Mouse (Mus musculus) midbrain, embryonic 10.5 days (tissue): Measurements from ENCODE around the gene Adamtsl1. TPM values are rescaled to one million over a fixed set of nuclear protein-coding genes. Genes with fewer than 3 reads are reported as not detected.

ENCODE experiments used
- DNase-seq: peaks from one replicate; pipeline ENCODE4 v3.0.0-alpha.2; 2017; ENCODE audit warnings: low spot score
- H3K27ac ChIP-seq: fragments of 300-500 bp; sonication (generic); replicated peaks from 2 replicates; pipeline ENCODE4 v1.5.1; 2016; ENCODE audit warnings: mild to moderate bottlenecking
- H3K27me3 ChIP-seq: fragments of 300-500 bp; sonication (generic); 2 replicates; pipeline ENCODE4 v1.6.1; 2016; ENCODE audit warnings: low read depth, mild to moderate bottlenecking; ENCODE audit not compliant: poor library complexity, severe bottlenecking
- H3K36me3 ChIP-seq: fragments of 300-500 bp; sonication (generic); 2 replicates; pipeline ENCODE4 v1.6.1; 2016; ENCODE audit warnings: mild to moderate bottlenecking, moderate library complexity
- H3K4me1 ChIP-seq: fragments of 300-500 bp; sonication (generic); 2 replicates; pipeline ENCODE4 v1.6.1; 2016
- H3K4me3 ChIP-seq: fragments of 300-500 bp; sonication (generic); 2 replicates; pipeline ENCODE4 v1.5.1; 2016; ENCODE audit warnings: mild to moderate bottlenecking, moderate library complexity
- H3K9me3 ChIP-seq: fragments of 300-500 bp; sonication (generic); replicated peaks from 2 replicates; pipeline ENCODE4 v1.6.1; 2016; ENCODE audit warnings: mild to moderate bottlenecking
- WGBS: fragments of 180-500 bp; shearing (Covaris S2); methylation state at CpG from one replicate; pipeline ENCODE4 v1.1.7; 2016; 5-methylcytosine and 5-hydroxymethylcytosine counted together
- polyA plus RNA-seq: library from polyadenylated mRNA; unstranded; fragments of >200 nt; fragmentation: Nextera tagmentation; extraction: Ambion mirVana; gene quantifications from 2 replicates; pipeline ENCODE4 v1.2.1, GENCODE M21; 2016

Gene Adamtsl1
- polyA plus RNA-seq, 1 experiment from 2014 or later: 4.4 TPM

- WGBS: 90% methylated on average over 1 of the region's 1 CpGs
- Histone ChIP-seq H3K36me3 (no peaks in the 10 kb centered on the region), H3K27ac (no peak overlapping the region), H3K4me1 (peaks cover 11% of the 10 kb centered on the region; the same call in 1 of the 2 replicates), H3K27me3 (no peaks in the 10 kb centered on the region), H3K9me3 (no peaks in the 10 kb centered on the region), H3K4me3 (no peak overlapping the region)
- no peak for DNase-seq
Measured at GRCm38 (mm10) chr4:86329481-86329880, 815.5 kb downstream of the Adamtsl1 start.

GRCm38 (mm10) chr4:86335861-86336415 lies 822.0 kb downstream of the Adamtsl1 start:
- Histone ChIP-seq H3K27ac (no peak overlapping the region), H3K36me3 (no peaks in the 10 kb centered on the region), H3K27me3 (no peaks in the 10 kb centered on the region), H3K4me3 (no peak overlapping the region), H3K4me1 (peaks cover 5% of the 10 kb centered on the region; the same call in 1 of the 2 replicates), H3K9me3 (no peaks in the 10 kb centered on the region)
- DNase-seq: no peak
- 63% methylated on average over 10 of the region's 10 CpGs for WGBS

- WGBS: 85% methylated on average over 6 of the region's 6 CpGs
- H3K27me3 ChIP-seq: no peaks in the 10 kb centered on the region
- H3K4me1 ChIP-seq: peaks cover 5% of the 10 kb centered on the region; the same call in 1 of the 2 replicates
- no peak overlapping the region for H3K27ac ChIP-seq
- no peaks in the 10 kb centered on the region for H3K36me3 ChIP-seq
- H3K4me3 ChIP-seq: no peak overlapping the region
- DNase-seq: no peak
- no peaks in the 10 kb centered on the region for H3K9me3 ChIP-seq
Measured at GRCm38 (mm10) chr4:86337216-86337765, 823.3 kb downstream of the Adamtsl1 start.

- H3K4me3 ChIP-seq: no peak overlapping the region
- H3K9me3 ChIP-seq: no peaks in the 10 kb centered on the region
- no peaks in the 10 kb centered on the region for H3K36me3 ChIP-seq
- H3K4me1 ChIP-seq: no peaks in the 10 kb centered on the region
- 90% methylated on average over 4 of the region's 4 CpGs for WGBS
- DNase-seq: no peak
- no peaks in the 10 kb centered on the region for H3K27me3 ChIP-seq
- no peak overlapping the region for H3K27ac ChIP-seq
Measured at GRCm38 (mm10) chr4:86349341-86349740, 835.4 kb downstream of the Adamtsl1 start.

GRCm38 (mm10) chr4:86352121-86352520 lies 838.1 kb downstream of the Adamtsl1 start:
- Histone ChIP-seq H3K4me3 (no peak overlapping the region), H3K9me3 (no peaks in the 10 kb centered on the region), H3K27ac (no peak overlapping the region), H3K36me3 (no peaks in the 10 kb centered on the region), H3K27me3 (no peaks in the 10 kb centered on the region), H3K4me1 (no peaks in the 10 kb centered on the region)
- 87% methylated on average over 4 of the region's 4 CpGs for WGBS
- no peak for DNase-seq

- Histone ChIP-seq H3K36me3 (no peaks in the 10 kb centered on the region), H3K4me1 (no peaks in the 10 kb centered on the region), H3K4me3 (no peak overlapping the region), H3K9me3 (no peaks in the 10 kb centered on the region), H3K27me3 (no peaks in the 10 kb centered on the region), H3K27ac (no peak overlapping the region)
- DNase-seq: no peak
- 85% methylated on average over 4 of the region's 4 CpGs for WGBS
Measured at GRCm38 (mm10) chr4:86353550-86353949, 839.6 kb downstream of the Adamtsl1 start.

GRCm38 (mm10) chr4:86359398-86359797 lies 845.4 kb downstream of the Adamtsl1 start:
- 91% methylated on average over 5 of the region's 5 CpGs for WGBS
- DNase-seq: no peak

GRCm38 (mm10) chr4:86369055-86369454 lies 855.1 kb downstream of the Adamtsl1 start:
- Histone ChIP-seq H3K4me1 (no peaks in the 10 kb centered on the region), H3K27ac (no peak overlapping the region), H3K9me3 (no peaks in the 10 kb centered on the region), H3K36me3 (no peaks in the 10 kb centered on the region), H3K27me3 (no peaks in the 10 kb centered on the region), H3K4me3 (no peak overlapping the region)
- WGBS: 84% methylated on average over 8 of the region's 8 CpGs
- DNase-seq: no peak

More at GRCm38 (mm10) chr4:86359398-86359797, 845.4 kb downstream of the Adamtsl1 start:
- H3K36me3 ChIP-seq: no peaks in the 10 kb centered on the region
- no peaks in the 10 kb centered on the region for H3K27me3 ChIP-seq
- H3K27ac ChIP-seq: no peak overlapping the region
- no peaks in the 10 kb centered on the region for H3K4me1 ChIP-seq
- H3K4me3 ChIP-seq: no peak overlapping the region
- H3K9me3 ChIP-seq: no peaks in the 10 kb centered on the region

GRCm38 (mm10) chr4:86373166-86373565 lies 859.2 kb downstream of the Adamtsl1 start:
- DNase-seq: no peak
- H3K9me3 ChIP-seq: no peaks in the 10 kb centered on the region
- no peaks in the 10 kb centered on the region for H3K4me1 ChIP-seq
- H3K4me3 ChIP-seq: no peak overlapping the region
- 70% methylated on average over 2 of the region's 2 CpGs for WGBS
- H3K27me3 ChIP-seq: no peaks in the 10 kb centered on the region
- H3K36me3 ChIP-seq: no peaks in the 10 kb centered on the region
- H3K27ac ChIP-seq: no peak overlapping the region

- Histone ChIP-seq H3K27me3 (no peaks in the 10 kb centered on the region), H3K27ac (no peak overlapping the region), H3K4me3 (no peak overlapping the region), H3K4me1 (peaks cover 12% of the 10 kb centered on the region), H3K36me3 (no peaks in the 10 kb centered on the region), H3K9me3 (no peaks in the 10 kb centered on the region)
- DNase-seq: no peak
- WGBS: 83% methylated on average over 2 of the region's 2 CpGs
Measured at GRCm38 (mm10) chr4:86383124-86383523, 869.2 kb downstream of the Adamtsl1 start.

- WGBS: 91% methylated on average over 6 of the region's 6 CpGs
- Histone ChIP-seq H3K27ac (no peak overlapping the region), H3K36me3 (no peaks in the 10 kb centered on the region), H3K4me3 (no peak overlapping the region), H3K4me1 (peaks cover 3% of the 10 kb centered on the region; the same call in 1 of the 2 replicates), H3K9me3 (no peaks in the 10 kb centered on the region), H3K27me3 (no peaks in the 10 kb centered on the region)
- DNase-seq: no peak
Measured at GRCm38 (mm10) chr4:86385121-86385520, 871.1 kb downstream of the Adamtsl1 start.

- Histone ChIP-seq H3K9me3 (no peaks in the 10 kb centered on the region), H3K36me3 (no peaks in the 10 kb centered on the region), H3K27me3 (no peaks in the 10 kb centered on the region), H3K27ac (no peak overlapping the region), H3K4me1 (no peaks in the 10 kb centered on the region), H3K4me3 (no peak overlapping the region)
- DNase-seq: no peak
- 89% methylated on average over 5 of the region's 5 CpGs for WGBS
Measured at GRCm38 (mm10) chr4:86388430-86388829, 874.5 kb downstream of the Adamtsl1 start.

- H3K27me3 ChIP-seq: no peaks in the 10 kb centered on the region
Measured at GRCm38 (mm10) chr4:86391176-86391575, 877.2 kb downstream of the Adamtsl1 start.

More at GRCm38 (mm10) chr4:86391176-86391575, 877.2 kb downstream of the Adamtsl1 start:
- no peaks in the 10 kb centered on the region for H3K9me3 ChIP-seq
- H3K36me3 ChIP-seq: no peaks in the 10 kb centered on the region
- 53% methylated on average over 3 of the region's 3 CpGs for WGBS
- H3K4me1 ChIP-seq: no peaks in the 10 kb centered on the region
- H3K4me3 ChIP-seq: no peak overlapping the region
- no peak overlapping the region for H3K27ac ChIP-seq
- no peak for DNase-seq
